Mouse (Mus musculus) brain, embryonic 14.5 days (tissue): ENCODE measurements around the gene Timm29.

Experiments used
- CTCF ChIP-seq: fragments of 200-500 bp; IDR thresholded peaks from 2 replicates; pipeline ENCODE4 v1.5.1; 2012; ENCODE audit warnings: inconsistent platforms, mild to moderate bottlenecking, moderate library complexity, borderline replicate concordance; ENCODE audit not compliant: insufficient read depth, insufficient read length; ENCODE audit errors: extremely low read depth
- POLR2A ChIP-seq: fragments of 200-500 bp; IDR thresholded peaks from 2 replicates; pipeline ENCODE4 v1.6.1; 2012; ENCODE audit warnings: mild to moderate bottlenecking, inconsistent platforms, borderline replicate concordance; ENCODE audit not compliant: poor library complexity, insufficient read depth, insufficient read length, severe bottlenecking; ENCODE audit errors: extremely low read depth

DNA sequence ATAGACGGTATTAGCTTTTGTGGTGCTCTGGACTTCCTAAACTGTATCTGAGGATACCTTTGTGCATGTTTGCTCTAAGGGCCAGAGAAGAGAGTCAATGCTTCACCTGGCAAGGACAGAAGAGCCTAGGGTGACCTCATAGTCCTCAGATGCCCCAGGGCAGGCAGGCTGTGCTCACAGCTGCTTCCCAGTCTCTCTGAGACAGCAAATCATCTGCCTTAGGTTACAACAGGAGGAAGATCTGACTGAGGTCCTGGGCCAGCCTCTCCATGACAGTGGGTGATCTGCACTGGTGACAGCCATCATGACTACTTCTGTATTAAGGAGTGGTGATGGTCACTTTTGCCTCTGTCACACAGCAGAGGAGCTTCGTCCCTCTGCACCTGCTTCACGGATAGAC, 33.4 kb upstream of the Timm29 start:
- TF ChIP-seq POLR2A (no peak), CTCF (no peak)
